Mouse (Mus musculus) layer of hippocampus, adult 2 months (tissue): ENCODE data around the gene St13. TPM values are rescaled to one million over a fixed set of nuclear protein-coding genes. Genes with fewer than 3 reads are reported as not detected.
"Not testable (repeated sequence)": the region's sequence is repeated elsewhere in the genome, so short reads cannot be mapped to it uniquely, and the experiment has no call there.

Experiments
- DNase-seq, 2 experiments: peaks; one replicate each; pipeline ENCODE4 v3.0.0; 2022; ENCODE audit warnings: low spot score in 2 of 2
- H3K27ac ChIP-seq: fragments of 200-600 bp; 2 replicates; pipeline ENCODE4 v1.8.1; 2022
- H3K4me3 ChIP-seq: fragments of 200-600 bp; 2 replicates; pipeline ENCODE4 v1.8.1; 2022; ENCODE audit warnings: mild to moderate bottlenecking
- CTCF ChIP-seq: fragments of 200-600 bp; conservative IDR thresholded peaks from 2 replicates; pipeline ENCODE4 v1.8.1; 2022; ENCODE audit warnings: antibody characterized with exemption, mild to moderate bottlenecking, moderate library complexity
- long read RNA-seq, 2 experiments: library from polyadenylated mRNA; stranded (forward); transcript quantifications; one replicate each; pipeline ENCODE4 v2.0.0; 2021; ENCODE audit warnings: borderline mapping rate in 2 of 2
- total RNA-seq, 2 experiments: library from RNA; stranded (reverse); gene quantifications; 2 replicates each; pipeline ENCODE4 v1.2.3; 2021

The St13 gene
- 100 to 1,000 TPM; 163 to 171 TPM for total RNA-seq
- long read RNA-seq, experiment 1, full-length matches to known transcripts, result 74 of 86 reads
- long read RNA-seq, experiment 1, partial matches to known transcripts, result 6 of 86 reads
- long read RNA-seq, experiment 1, other reads (novel, unspliced or antisense), result 6 of 86 reads
- long read RNA-seq, experiment 2, transcript St13-205 (12 exons, 3,346 nt), result major isoform, 125 of 138 reads
- long read RNA-seq, experiment 2, partial matches to known transcripts, result 6 of 138 reads
- long read RNA-seq, experiment 2, other reads (novel, unspliced or antisense), result 7 of 138 reads

- Histone ChIP-seq H3K4me3 (peak within 1 kb of the TSS; percentile 66), H3K27ac (peak within 1 kb of the TSS; percentile 100)
- DNase-seq, result peak; percentile 94 to 99
- TF ChIP-seq CTCF, result peak; percentile 13
Observed at GRCm38 (mm10) chr15:81399638-81400315, at the start of gene St13, which contains the start of gene Xpnpep3. Gene St13 (minus strand): TSS chr15:81400077. Gene Xpnpep3 (plus strand): TSS chr15:81400138.

GRCm38 (mm10) chr15:81448463-81448862 is 48.6 kb upstream of the St13 start:
- Histone ChIP-seq H3K4me3 (no peak overlapping the region), H3K27ac (no peak overlapping the region)
- peak; percentile 72 to 79 for DNase-seq
- peak; percentile 94 for TF ChIP-seq CTCF

- H3K27ac ChIP-seq, result no peak overlapping the region
- no peak for TF ChIP-seq CTCF
- no peak overlapping the region for H3K4me3 ChIP-seq
- DNase-seq, result no peak
Observed at GRCm38 (mm10) chr15:81439236-81439635, 39.4 kb upstream of the St13 start.

GRCm38 (mm10) chr15:81438345-81438744 is 38.5 kb upstream of the St13 start:
- H3K27ac ChIP-seq, result no peak overlapping the region
- no peak overlapping the region for H3K4me3 ChIP-seq
- DNase-seq, result no peak
- TF ChIP-seq CTCF, result no peak

- no peak overlapping the region for H3K4me3 ChIP-seq
- H3K27ac ChIP-seq, result no peak overlapping the region
- no peak for TF ChIP-seq CTCF
- no peak for DNase-seq
Observed at GRCm38 (mm10) chr15:81431195-81431594, 31.3 kb upstream of the St13 start.

GRCm38 (mm10) chr15:81427947-81428346 is 28.1 kb upstream of the St13 start:
- Histone ChIP-seq H3K27ac (no peak overlapping the region), H3K4me3 (no peak overlapping the region)
- DNase-seq, result no peak
- no peak for TF ChIP-seq CTCF

GRCm38 (mm10) chr15:81425311-81425710 is 25.4 kb upstream of the St13 start:
- Histone ChIP-seq H3K27ac (no peak overlapping the region), H3K4me3 (no peak overlapping the region)
- TF ChIP-seq CTCF, result no peak
- DNase-seq, result no peak

- H3K27ac ChIP-seq, result peak overlapping the region; percentile 68
- TF ChIP-seq CTCF, result no peak
- peak overlapping the region; percentile 16; the same call in 1 of the 2 replicates for H3K4me3 ChIP-seq
- DNase-seq, result peak in 1 of 2 experiments; percentile 16
Observed at GRCm38 (mm10) chr15:81422156-81422681, 22.3 kb upstream of the St13 start.

GRCm38 (mm10) chr15:81421454-81421853 is 21.6 kb upstream of the St13 start:
- TF ChIP-seq CTCF, result no peak
- H3K4me3 ChIP-seq, result no peak overlapping the region; the same call in 1 of the 2 replicates
- H3K27ac ChIP-seq, result peak overlapping the region; percentile 68; the same call in 1 of the 2 replicates
- DNase-seq, result no peak

- DNase-seq, result no peak
Observed at GRCm38 (mm10) chr15:81418065-81418464, 18.2 kb upstream of the St13 start.

GRCm38 (mm10) chr15:81416763-81417310 is 17.0 kb upstream of the St13 start:
- DNase-seq, H3K27ac ChIP-seq, H3K4me3 ChIP-seq: not testable (repeated sequence)

More at GRCm38 (mm10) chr15:81418065-81418464, 18.2 kb upstream of the St13 start:
- TF ChIP-seq CTCF, result no peak
- no peak overlapping the region for H3K27ac ChIP-seq
- H3K4me3 ChIP-seq, result no peak overlapping the region

GRCm38 (mm10) chr15:81408199-81408598 is 8.3 kb upstream of the St13 start, which contains the start of gene Dnajb7:
Gene Dnajb7 (minus strand): TSS chr15:81408299.
- Histone ChIP-seq H3K27ac (no peak within 1 kb of the TSS), H3K4me3 (no peak within 1 kb of the TSS)
- TF ChIP-seq CTCF, result no peak
- DNase-seq, result no peak

GRCm38 (mm10) chr15:81405008-81405407 is 5.1 kb upstream of the St13 start:
- Histone ChIP-seq H3K4me3 (no peak overlapping the region), H3K27ac (no peak overlapping the region)
- no peak for DNase-seq
- TF ChIP-seq CTCF, result no peak
